Mouse (Mus musculus) bone marrow macrophage, adult 2 months (primary cell): ENCODE data around the gene Ddx39b.

ENCODE experiments used
- CTCF ChIP-seq: IDR thresholded peaks from 2 replicates; pipeline ENCODE4 v1.5.1; 2012; ENCODE audit warnings: low read depth, mild to moderate bottlenecking, low read length, moderate library complexity
- POLR2A ChIP-seq: IDR thresholded peaks from 2 replicates; pipeline ENCODE4 v1.6.1; 2012; ENCODE audit warnings: mild to moderate bottlenecking, low read depth, low read length, borderline replicate concordance

GRCm38 (mm10) chr17:35210593-35210992, 31.0 kb upstream of the Ddx39b start:
- TF ChIP-seq CTCF (no peak), POLR2A (no peak)
